Mouse (Mus musculus) CD4-positive helper T cell, adult 2 months (primary cell): ENCODE data around the gene Mtmr3.
"Not testable (repeated sequence)": the region's sequence is repeated elsewhere in the genome, so short reads cannot be mapped to it uniquely, and the experiment has no call there.

Experiments
- DNase-seq: peaks from one replicate; pipeline ENCODE4 v3.0.0-alpha.2; 2012; ENCODE audit warnings: low read depth, missing footprints, low spot score

Gene Mtmr3

DNA sequence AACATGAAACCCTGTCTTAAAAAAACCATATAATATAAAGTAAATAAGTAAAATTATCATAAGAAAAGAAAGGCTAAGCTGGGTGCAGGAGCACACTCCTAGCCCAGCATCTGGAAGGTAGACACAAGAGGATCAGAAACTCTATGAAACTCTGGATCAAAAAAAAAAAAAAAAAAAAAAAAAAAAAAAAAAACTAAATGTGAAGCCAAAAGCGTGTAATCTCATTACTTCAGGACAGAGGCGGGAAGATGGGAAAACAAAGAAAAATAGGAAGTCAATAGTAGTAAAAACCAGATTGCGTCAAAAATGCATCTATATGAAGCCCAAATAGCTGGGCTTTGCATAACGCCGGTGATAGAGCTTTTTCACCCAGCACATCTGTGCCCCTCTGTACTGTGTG is 7.2 kb upstream of the Mtmr3 start:
- DNase-seq, result no peak

DNA sequence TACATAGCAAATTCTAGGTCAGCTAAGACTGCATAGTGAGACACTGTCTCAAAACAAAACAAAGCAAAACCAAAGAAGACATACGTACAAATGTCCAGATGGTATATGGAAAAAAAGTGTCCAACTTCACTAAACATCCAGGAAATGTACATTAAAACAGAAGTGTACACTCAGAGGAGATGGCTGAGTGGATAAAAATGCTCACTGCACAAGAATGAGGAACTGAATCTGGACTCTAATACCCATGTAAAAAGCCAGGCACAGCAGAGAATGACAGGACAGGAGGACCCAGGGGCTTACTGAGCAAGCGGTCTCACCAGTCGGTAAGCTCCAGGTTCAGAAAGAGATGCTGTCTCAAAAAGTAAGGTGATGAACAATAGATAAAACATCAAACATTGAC is 5.3 kb upstream of the Mtmr3 start:
- DNase-seq, result no peak

DNA sequence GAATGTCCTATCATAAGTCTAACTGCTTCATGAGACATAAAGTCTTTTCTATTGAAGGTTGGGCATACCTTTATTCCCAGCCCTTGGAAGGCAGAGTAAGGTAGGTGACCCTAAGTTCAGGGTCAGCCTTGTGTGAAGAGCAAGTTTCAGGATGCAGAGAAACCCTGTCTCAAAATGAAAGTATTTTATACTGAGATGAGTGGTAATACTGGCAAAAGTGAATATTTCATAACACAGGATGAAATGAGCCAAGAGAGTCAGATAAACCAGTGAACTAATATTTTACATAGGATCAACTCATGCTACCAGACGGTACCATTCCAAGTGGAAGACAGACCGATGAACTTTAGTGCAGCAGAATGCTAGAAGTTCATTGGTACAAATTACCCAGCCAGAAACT is 3.7 kb upstream of the Mtmr3 start:
- DNase-seq, result no peak

DNA sequence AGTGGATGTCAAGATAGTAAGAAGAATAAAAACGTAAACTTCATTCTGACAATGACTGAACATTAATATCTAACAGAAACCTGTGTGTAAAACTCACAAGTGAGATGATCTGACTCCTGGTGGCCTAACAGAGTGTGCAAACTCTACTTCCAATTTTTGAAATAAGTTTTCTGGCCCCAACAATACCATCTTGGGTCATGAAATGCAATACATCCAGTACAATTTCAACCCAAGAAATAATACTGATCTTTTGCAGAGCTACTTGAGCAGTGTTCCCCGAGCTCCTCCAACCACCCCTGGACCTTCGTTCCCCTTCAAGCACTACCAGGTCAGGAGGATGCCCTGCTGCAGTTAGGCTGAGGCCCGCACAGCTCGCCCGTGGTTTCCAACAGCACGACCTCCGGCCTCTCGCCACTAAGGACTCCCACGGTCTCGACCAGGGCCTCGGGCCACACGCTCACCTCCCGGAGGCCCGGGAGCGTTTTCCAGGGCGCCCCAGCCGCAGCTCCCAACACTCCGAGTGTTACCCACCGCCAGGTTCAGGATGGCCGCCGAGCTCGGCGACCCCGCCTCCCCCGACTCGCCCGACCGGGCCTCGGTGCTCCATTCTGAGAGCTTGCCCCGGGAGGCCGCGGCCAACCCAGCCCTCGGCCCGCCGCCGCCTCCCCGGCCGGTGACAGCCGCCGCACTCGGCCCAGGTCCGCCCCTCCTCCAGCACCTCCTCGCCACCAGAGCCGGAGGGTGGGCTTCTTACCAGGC is 635 bp downstream of the Mtmr3 start:
- no peak for DNase-seq

DNA sequence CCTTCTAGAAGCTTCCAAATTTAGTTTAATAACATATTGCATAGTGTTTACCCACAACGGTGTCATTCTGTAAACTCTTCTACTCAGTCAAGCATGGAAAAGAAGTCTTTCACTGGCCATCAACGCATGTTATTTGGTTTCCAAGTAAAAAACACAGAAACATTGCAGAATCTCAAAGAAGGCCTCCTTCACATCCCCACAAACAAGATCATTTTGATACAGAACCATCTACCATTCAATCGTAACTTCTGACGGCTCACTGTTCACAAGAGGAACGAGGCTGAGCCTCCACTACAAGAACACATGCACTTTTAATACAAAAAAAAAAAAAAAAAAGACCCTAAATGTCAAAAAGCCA is 1.2 kb downstream of the Mtmr3 start:
- DNase-seq, result no peak

DNA sequence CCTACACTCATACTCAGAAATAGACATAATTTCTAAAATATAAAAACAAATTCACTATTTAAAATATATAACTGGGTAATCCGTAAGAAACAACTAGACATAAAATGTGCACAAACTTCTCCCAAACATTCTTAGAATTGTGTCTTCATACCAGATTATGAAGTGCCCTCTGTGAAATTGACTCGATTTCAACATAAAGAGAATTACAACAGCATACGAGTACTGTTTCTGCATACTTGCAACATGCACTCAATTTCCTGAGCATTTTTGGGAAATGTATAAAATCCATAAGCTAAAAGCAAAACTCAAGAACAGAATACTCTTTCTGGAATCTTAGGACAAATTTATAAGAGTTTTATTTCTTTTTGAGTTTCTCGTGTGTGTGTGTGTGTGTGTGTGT is 2.9 kb downstream of the Mtmr3 start:
- DNase-seq, result no peak

DNA sequence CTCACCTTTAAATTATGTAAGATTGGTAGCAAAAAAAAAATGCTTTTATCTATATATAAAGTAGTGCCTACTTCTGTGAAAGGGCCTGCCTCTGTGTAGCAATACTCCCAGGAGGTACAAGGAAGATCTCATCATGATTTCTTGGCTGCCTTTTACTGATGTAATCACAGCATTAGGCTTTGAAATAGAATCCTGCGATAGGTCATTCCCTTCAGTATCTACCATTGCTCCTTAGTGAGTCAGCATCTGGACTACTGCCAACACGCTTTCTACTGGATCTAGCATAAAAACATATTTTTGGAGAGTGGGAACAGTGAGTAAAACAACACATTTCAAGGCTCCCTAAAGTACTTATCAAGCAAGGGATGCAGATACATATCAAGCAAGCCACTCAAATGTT is 16.0 kb downstream of the Mtmr3 start:
- DNase-seq, result no peak

DNA sequence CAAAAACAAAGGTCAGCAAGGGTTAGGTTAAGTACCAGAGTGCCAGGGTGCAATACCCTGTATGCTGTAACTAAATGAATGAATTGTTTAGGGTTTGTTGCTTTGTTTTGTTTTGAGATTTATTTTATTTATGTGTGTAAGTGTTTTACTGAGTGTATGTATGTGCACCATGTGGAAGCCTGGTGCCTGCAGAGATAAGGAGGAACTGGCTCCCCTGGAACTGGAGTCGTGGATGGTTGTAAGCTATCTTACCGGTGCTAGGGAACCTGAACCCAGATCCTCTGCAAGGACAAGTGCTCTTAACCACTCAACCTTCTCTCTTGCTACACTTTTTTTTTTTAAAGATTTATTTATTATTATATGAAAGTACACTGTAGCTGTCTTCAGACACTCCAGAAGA is 17.6 kb downstream of the Mtmr3 start:
- DNase-seq, result no peak

DNA sequence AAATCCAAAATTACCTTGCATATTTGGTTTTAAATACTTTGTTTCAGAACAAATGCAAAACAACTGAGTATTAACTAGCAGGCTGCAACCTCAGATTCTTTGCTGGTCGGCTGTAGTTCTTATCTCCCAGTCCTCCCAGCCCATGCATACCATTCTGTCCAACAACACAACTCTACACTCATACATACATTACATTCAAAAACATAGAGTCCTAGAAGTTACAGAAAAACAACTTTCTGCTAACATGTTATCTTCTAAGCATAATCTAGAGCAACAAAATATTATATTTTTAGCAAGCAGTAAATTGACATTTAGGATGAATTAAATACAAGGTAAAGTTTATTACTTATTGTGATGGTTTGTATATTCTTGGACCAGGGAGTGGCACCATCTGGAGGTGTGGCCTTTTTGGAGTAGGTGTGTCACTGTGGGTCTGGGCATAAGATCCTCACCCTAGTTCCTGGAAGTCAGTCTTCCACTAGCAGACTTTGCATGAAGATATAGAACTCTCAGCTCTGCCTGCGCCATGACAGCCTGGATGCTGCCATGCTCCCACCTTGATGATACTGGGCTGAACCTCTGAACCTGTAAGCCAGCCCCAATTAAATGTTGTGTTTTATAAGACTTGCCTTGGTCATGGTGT is 18.5 kb downstream of the Mtmr3 start:
- DNase-seq, result not testable (repeated sequence)

DNA sequence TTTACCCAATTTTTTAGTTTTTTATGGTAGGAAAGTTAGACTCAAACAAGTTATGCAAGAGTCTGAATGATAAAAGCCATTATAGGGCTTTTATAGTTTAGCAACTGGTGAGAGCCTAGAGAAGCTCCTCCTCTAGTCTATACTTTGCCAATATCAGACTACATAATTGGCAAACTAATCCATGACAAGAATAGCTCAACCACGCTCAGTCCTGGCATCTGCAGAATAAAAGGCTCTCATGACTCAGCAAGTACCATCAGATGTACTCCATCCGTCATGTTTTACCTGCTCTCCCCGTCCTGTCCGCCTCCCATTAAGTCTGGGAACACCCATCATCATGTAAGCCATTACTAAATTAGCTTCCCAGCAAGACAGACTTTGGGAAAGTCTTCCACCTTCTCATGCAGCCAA is 23.2 kb downstream of the Mtmr3 start:
- no peak for DNase-seq

DNA sequence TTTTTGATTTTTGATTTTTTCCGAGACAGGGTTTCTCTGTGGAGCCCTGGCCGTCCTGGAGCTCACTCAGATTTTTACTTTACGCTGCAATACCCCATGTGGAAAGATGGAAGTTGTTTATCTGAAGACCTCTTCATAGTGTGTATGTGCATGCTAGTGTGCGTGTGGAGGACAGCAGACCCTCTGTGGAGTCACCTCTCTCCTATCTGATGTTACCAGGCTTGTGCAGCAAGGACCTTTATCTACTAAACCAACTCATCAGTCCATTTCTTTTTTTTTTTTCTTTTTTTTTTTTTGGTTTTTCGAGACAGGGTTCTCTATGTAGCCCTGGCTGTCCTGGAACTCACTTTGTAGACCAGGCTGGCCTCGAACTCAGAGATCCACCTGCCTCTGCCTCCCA is 28.3 kb downstream of the Mtmr3 start:
- DNase-seq, result no peak

DNA sequence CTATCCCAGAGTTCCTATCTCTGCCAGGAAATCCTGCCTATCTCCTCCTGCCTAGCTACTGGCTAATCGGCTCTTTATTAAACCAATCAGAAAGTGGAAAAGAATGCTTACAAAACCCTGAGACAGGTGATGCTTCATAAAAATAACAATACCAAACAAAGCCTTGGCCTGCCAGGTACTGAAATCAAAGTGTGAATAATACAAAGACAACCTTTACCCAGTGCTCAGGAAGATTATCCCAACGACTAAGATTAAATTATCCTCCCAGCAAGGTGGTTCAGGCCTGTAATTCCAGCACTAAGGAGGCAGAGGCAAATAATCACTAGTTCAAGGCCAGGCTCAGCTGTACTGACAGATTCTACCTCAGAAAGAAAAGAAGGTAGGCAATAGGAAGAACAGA is 29.1 kb downstream of the Mtmr3 start:
- no peak for DNase-seq

DNA sequence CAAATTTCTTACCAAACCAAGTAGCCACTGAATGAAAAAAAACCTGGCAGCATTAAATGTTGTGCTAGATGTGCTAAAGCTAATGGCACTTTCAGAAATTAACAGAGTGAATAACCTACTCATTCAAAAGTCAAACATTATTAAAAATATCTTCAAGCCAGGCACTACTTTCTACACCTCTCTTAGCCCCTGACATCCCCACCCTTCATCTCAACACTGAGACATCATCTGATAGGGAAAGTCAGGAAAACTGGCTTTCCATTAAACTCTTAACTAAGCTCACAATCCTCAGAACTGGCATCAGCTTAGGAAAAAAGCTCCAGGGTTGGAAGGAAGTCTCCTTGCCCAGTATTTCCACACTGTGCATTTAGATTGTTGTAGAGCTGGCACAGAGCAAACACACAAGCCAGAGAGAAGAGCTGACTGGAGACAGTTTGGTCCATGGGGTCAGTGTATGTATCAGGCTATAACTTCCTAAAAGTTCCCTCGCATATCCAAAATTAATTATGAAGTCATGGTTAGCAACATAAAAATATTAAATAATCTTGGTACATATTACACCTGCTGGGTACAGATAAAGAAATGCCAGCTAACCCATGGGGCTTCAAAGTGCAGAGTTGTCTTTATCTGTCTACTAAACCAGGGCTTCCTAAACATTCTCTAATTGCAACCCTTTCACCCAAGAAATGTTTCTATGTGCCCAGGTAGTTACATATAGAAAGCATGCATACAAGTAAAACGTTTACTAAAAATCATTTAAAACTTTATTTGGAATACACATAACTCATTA is 41.2 kb downstream of the Mtmr3 start:
- DNase-seq, result no peak

DNA sequence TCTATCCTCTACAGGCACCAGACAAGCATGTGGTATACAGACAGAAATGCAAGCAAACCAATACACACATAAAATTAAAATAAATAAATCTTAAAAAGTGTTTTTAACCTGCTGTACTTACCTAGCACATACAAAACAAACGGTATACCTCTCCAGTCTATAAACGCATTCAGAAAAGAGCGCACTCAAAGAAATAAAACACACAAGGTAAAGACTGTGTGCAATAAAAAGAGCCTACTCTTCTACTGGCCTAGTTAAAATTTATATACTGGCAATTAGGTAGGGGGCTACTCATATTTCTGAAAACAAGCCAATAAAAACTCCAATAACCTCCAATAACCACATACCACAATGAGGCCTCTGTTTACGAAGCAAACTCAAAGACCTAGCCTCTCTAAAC is 47.1 kb downstream of the Mtmr3 start:
- no peak for DNase-seq

DNA sequence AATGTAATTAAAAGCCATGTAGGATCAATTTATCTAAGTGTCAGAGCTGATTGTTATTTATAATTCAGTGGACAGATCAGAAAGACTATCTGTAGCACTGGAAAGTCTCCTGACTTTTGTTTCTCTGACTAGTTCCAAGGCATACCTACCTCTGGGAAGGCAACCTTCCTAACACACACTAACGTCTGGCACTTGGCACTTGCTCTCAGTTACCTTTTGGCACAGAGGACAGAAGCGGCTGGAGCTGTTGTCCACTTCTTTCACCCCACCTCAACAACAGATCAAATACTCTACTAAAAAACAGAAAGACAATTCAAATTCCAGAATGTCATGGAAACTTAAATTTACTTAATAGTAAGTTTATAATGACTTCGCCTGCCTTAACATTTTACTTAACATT is 48.7 kb downstream of the Mtmr3 start:
- no peak for DNase-seq

DNA sequence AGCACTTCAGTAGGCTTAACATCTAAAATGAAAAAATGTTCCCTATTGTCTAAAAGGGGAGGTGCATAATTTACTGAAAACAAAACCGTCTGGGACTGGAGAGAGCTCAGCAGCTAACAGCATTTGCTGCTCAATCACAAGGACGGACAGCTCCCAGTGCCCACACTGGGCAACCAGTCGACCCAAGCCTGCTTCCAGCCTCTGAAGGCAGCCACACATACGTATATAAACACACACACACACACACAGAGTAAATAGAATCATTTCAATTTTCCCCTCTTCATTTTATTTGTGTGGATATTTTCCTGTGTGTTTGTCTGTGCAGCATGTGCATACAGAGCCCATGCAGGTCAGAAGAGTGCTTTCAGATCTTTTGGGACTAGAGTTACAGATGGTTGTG is 49.3 kb downstream of the Mtmr3 start:
- DNase-seq, result no peak

DNA sequence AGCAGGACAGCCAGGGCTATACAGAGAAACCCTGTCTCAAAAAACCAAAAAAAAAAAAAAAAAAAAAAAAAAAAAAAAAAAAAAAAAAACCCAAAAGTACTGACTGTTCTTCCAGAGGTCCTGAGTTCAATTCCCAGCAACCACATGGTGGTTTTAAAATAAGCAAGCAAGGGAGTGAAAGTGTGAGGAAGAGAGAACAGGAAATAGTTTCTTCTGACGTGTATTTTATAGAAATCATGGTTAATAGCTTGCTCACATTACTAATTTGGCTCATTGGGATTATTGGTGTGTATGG is 50.1 kb downstream of the Mtmr3 start:
- not testable (repeated sequence) for DNase-seq

DNA sequence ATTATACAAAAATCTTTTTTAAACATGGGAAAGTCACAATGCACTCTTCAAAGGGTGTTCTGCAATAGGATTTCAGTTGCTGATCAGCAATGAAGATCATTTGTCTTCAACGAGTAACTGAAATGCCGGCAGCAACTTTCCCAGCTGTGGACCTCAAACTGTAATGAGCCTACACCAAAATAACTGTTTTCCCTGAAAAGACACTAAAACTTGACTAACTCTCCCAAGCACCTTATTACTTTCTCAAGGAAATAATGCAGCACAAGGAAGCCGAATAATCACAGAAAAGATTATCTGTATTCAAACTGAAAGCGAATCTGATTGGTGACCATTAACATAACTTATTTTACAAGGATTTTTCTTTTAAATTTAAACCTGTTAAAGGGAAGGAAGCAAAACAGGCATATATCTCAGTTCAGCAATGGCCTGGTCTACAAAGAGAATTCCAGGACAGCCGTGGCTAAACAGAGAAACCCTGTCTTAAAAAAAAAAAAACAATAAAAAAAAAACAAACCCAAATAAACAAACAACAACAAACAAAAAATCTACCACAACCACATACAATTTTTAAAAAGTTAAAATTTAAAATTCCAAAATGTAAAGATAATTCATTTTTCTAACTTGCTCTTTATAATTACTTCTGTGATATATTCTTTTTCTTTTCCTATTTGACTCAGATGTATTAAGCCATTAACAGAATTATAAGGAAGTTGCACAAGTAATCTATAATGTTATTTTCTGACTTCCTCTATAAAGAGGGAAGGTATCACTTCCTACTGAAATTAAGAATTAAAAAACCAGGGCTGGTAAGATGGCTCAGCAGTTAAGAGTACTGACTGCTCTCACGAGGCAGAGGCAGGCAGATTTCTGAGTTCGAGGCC is 50.7 kb downstream of the Mtmr3 start:
- DNase-seq, result no peak

DNA sequence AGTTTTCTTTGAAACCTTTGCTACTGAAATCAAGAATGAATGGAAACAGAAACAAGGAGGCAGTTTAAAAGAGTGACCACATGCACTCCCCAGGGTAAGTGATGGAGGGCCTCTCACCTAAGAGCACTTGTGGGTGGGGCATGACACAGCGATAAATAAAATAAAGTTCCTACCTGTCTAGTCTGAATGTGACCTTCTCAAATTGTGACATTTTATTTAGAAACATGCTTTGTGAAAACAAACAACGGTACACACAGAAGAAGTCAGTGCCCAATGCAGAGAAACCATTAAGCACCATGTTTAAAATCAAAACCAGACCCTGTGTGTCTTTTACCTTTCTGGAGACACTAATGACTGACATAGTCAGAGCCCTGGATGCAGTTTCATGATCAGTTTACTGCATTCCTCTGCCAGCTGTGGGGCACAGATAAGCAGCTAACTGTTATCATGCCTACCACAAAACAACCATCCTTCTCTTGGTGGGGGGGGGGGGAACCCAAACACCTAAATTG is 51.6 kb downstream of the Mtmr3 start:
- no peak for DNase-seq

DNA sequence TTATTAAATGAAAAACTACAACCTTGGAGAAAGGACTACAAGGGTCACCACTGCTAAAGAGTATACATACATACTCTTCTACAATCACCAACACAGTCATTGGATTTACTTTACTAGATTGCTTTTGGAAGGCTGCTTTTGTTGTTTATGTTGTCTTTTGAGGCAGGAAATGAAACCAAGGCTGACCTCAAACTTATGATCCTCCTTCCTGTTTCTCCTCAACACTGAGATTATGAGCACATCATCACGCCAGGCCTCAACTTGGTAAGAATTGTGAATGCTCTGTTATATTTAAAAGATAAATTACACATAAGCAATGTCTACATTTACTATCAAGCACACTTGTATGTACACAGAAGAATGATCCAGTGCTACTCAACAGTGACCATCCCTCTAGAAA is 58.0 kb downstream of the Mtmr3 start:
- DNase-seq, result peak; percentile 70

DNA sequence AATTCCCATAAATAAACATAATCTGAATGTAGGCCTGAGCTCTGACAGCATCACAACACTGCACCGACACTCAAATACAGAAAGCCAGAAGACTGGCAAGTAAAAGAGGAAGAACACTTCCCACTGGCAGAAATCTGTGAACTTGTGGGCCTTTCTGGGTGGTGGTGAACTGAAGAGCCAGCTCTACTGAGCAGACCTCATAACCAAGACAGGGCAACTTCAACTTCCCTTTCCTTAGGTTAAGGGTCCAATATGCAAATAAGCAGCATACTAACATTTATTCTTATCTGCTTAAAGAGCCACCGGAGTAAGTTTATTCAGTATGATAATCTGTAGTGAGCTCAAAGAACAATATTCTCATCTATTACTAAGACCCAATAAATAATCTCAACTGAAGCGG is 67.5 kb downstream of the Mtmr3 start:
- no peak for DNase-seq

DNA sequence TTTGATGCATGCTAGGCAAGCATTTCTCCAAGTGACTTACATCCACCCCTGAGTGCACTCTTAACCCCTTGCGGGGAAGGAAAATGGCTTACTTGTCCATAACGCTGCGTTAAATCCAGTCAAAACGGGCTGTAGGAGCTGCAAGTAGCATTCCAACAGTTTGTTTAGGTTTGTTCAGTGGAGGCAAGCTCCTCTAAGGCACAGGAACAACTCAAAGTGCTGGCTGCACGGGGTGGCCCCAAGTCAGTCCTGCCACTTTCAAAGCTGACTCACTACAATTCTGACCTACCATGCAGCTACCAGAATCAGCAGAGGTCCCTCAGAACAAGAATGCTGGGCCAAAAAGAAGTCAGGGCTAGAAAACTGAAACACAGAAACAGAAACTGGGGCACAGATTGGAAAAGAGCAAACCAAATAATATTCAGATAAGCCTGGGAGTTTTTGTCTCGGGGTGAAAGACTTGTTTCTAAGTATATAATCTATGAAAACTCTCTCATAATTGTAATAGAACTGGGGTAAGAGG is 72.5 kb downstream of the Mtmr3 start:
- DNase-seq, result no peak
